Mouse (Mus musculus): ENCODE measurements at regions not wholly inside any gene's neighbourhood (a gene's known extent, or its start where the extent isn't known, plus 50 kb on each side); places are given as distances from the start of the nearest gene placed in this dataset.

DNA sequence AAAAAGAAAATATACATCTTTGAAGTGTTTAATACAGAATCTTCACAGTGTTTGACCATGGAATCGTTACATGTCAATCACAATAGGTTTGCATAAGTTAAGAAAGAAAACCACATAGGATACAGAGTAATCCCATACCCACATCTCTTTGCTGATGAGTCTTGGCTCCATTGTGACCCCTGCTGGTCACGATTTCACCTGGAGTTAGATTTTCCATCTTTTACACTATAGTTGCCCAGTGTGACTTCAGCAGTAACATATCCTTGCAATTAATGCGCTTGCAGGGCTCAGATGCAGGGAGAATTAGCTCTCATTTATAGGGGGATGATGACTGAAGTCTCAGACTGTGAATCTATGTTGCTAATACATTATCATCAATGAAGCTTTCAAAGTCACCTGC is 1119.8 kb upstream of the Zfp386 start:
- TF ChIP-seq CTCF (IDR thresholded peaks at IDR 0.05; ENCODE audit: low read depth, low read length) (no peak), TAL1 (conservative IDR thresholded peaks at IDR 0.05; ENCODE audit: low read depth, low read length) (no peak), GATA2 (IDR thresholded peaks at IDR 0.05; ENCODE audit: borderline replicate concordance, low read depth, low read length) (no peak), GATA1 (IDR thresholded peaks at IDR 0.05; ENCODE audit: borderline replicate concordance, low read length) (no peak)

All from G1E (cell line).